Mouse (Mus musculus) layer of hippocampus, adult 8-10 months (tissue): ENCODE data around the gene Klf16. TPM values are rescaled to one million over a fixed set of nuclear protein-coding genes. Genes with fewer than 3 reads are reported as not detected.
"Not testable (repeated sequence)": the region's sequence is repeated elsewhere in the genome, so short reads cannot be mapped to it uniquely, and the experiment has no call there.

Experiments
- DNase-seq, 2 experiments: peaks; one replicate each; pipeline ENCODE4 v3.0.0; 2022; ENCODE audit warnings: low spot score in 2 of 2
- total RNA-seq, 4 experiments: library from RNA; stranded (reverse); gene quantifications; 2 replicates each; pipeline ENCODE4 v1.2.4; 2022

Gene Klf16
- total RNA-seq, 4 experiments from 2014 or later = 47.5 to 51.9 (median 49.3) TPM

DNA sequence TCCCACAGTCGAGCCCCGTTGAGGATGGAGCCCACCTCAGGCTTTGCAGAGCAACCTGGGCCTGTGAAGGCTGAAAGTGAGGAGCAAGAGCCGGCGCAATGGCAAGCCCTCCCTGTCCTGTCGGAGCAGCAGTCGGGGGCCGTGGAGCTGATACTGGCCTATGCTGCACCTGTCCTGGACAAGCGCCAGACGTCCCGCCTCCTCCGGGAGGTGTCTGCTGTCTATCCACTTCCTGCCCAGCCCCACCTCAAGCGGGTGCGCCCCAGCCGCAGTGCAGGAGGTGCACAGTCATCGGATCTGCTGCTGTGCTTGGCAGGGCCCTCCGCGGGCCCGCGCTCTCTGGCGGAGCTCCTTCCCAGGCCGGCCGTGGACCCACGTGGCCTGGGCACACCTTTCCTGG, 29.2 kb upstream of the Klf16 start:
- no peak for DNase-seq

DNA sequence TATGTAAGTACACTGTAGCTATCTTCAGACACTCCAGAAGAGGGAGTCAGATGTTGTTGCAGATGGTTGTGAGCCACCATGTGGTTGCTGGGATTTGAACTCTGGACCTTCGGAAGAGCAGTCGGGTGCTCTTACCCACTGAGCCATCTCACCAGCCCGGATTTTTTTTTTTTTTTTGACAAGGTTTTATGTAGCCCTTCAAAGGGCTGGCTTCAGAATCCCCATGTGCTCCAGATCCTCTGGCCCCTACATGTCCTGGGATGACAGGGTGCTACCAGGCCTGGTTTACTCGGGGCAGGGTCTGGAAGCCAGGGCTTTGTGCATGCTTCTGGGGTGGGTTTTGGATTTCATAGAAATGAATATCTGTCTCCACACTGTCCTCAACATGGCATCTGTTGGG, 28.6 kb upstream of the Klf16 start, which contains the start of gene Gm49322:
Gm49322 (plus strand) TSS at position 301 of the 400 bp plus-strand sequence.
- DNase-seq = not testable (repeated sequence)

DNA sequence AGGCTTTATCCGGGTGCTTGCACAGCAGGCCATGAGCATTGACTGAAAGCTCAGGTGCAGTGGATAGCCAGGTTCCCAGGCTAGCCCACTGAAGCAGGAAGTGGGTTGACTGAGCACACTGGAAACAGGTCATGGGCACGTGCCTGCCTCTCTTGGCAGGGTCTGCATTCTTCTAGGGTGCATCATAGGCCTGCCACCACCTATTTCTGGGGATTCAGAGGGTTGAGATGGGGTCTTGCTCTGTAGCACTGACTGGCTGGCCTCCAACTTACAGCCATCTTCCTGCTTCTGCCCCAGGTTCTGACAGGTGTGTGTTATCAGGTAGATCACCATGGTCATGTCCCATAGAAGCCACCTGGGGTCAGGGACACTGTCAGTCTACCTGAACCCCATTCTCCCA, 27.9 kb upstream of the Klf16 start:
- DNase-seq = no peak

DNA sequence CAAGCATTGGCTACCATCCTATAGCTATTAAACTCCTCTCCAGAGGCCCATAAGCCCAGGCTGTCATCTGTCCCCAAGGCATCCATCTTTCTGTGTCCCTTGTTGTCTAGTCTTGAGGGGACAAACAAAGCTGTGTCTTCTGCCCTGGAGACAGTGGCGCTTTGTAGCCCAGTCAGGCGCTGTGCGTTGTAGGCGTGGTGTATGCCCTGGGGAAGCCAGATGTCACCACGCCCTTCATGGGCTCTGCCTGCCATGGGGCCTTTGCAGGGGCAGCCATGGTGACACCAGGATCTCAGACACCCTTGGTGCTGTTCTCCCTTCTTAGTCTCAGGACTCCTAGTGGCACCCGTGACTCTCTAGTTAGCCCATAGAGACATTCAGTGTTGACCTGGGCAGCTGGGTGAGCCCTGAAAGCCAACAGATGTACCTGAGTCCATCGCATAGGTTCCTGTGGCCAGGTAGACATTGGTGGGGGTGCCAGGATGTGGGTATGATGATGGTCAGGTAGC, 26.9 kb upstream of the Klf16 start:
- DNase-seq = peak in 1 of 2 experiments; percentile 71

DNA sequence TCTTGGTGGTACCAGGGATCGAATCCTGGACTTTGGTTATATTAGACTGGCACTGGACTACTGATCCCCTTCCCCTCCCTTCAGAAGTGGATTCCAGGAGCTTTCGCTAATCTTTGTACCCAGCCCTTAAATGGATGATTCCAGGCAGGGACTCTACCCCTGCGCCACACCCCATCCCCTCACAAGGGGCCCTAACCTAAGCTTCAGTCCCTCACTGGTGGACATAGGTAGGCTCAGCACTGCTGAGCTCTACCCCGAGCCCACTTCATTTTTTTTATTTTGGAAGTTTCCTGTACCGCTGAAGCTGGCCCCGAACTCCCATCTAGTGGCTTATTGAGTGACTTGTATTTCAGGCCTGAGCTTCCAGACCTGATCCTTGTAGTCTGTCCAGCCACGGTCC, 26.2 kb upstream of the Klf16 start:
- no peak for DNase-seq

DNA sequence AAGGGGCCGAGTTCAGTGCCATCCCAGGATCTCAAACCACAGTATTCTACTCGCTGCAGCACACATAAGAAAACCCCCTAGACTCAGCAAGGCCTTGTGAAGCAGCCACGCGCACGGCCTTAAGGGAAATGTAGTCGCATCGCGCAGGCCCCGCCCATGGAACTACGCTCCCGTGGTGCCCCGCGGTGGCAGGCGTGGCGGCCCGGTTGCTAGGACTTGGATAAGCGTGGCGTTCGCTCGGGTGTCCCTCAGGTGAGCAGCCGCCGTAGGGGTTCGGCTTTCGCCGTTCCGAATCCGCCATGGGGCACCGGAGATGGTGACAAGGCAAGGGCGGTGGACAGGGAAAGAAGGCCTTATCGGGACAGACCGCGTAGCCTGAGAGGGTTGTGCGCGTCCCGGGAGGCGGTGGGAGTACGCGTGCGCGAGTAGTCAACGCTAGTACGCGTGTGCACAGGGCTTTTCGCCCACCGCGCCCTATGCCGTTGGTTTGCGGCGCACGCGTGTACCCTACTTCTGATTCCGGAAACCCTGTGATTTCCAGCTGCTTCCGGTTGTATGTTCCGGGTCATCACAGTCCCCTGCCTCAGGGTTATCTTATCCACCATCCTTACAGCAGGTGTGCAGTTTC, 25.7 kb upstream of the Klf16 start, which contains the start of the genes Scamp4 and Adat3:
Scamp4 (plus strand) TSS at position 175 of the 628 bp plus-strand sequence.
Adat3 (plus strand) TSS at position 183 of the 628 bp plus-strand sequence.
- DNase-seq = peak; percentile 93 to 96

DNA sequence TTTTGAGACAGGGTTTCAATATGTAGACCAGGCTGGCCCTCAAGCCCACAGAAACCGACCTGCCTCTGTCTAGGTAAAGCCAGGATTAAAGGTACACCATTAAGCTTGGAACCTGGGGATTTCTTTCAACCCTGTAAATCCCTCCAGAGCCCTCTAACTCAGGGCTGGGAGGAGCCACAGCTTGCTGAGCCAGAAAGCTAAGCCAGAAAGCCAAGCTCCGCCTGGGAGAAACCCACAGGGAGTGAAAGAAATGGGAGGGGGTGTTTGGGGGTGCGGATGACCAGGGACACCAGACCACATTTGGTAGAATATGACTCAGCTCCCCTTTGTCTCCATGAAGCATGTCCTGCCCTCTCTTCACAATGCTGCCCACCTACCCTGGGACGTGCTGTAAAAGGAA, 19.2 kb upstream of the Klf16 start:
- DNase-seq = no peak

DNA sequence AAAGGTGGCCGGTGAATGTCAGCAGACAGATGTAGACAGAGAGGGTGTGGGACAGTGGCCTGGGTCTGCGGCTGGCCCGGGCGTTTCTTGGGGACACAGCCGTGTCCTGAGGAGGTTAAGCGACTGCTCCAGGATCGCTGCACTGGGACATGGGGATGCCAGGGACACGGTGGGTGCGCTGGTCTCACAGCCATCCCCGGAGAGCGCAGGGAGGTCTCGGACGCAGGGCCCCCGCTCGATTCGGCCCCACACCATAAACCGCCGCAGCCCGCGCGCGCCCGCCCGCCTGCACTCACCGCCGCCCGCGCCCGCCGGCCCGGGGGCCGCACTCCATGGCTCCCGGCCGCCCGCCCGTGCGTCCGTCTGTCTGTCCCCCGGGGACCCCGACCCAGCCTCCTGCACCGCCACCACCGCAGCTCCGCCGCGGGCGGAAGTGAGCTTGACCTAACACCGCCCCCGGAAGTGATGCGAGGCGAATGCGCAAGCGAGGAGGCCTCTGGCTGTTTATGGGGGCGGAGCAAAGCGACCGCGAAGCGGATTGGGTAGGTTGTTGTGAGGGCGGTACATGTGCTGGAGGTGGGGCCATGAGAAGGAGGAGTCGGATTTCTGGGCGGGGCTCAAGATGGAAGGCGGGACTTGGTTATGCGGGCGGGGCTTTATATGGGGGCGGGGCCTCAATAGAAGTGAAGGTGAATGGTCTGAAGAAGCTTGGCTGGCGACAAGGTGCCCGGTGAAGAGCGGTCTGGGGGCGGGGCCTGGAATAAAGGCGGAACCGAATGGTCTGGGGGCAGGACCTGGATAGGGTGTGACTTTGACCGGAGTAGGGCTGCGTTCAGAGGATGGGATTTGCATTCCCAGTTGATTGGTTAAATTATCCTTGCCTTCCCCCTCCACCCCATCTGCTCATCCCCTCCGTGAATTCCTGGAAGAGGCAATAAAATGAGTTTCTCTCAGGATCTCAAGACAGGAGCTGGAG, 13.0 kb upstream of the Klf16 start, which contains the start of gene Abhd17a:
Abhd17a (minus strand) TSS at position 463 of the 976 bp plus-strand sequence.
- peak; percentile 90 to 96 for DNase-seq

DNA sequence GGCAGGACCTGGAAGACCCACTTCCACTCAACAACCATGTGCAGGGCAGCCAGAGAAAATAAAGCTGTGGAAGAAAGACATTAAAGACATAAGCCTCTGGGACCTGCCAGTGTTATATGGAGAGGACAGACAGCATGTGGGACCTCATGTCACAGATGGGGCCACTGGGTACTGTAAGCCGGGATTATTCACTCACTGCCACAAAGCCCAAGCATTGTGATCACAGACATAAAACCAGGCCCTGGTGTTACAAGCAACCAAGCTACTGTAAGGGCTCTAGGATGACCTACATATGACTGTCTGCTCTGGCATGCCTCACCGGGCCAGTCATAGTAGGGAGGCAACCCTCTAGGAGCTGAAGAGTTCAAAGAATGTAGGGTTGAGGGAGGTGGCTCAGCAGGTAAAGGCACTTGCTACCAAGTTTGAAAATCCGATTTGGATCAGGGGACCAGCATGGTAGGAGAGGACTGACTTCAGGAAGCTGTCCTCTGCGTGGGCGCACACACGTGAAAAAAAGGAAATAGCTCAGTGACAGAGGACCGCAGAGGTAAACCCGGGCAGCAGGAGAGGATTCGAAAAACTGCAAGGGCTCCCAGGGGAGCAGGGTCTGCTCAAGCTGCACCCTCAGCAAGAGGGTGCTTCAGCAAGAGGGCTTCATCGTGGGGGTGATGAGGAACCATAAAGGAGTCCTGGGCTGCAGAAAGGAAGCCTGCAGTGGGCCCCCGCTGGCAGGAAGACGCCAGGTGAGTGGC, 12.2 kb upstream of the Klf16 start:
- no peak for DNase-seq

DNA sequence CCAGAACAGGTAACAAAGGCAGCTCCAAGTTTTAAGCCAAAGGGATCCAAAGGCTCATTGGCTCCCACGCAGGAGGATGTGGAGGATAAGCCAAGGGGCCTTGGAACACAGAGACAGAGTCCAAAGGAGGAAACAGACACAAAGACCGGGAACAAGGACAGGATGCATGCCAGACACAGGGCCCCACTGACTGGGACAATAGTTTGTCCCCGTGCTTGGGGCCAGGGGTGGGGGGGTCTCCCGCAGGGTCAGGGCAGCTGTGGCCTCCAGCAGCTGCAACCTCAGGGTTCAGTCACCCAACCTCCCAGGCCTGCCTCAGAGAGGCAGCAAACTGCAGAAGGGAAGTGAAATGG, 10.2 kb upstream of the Klf16 start:
- no peak for DNase-seq

DNA sequence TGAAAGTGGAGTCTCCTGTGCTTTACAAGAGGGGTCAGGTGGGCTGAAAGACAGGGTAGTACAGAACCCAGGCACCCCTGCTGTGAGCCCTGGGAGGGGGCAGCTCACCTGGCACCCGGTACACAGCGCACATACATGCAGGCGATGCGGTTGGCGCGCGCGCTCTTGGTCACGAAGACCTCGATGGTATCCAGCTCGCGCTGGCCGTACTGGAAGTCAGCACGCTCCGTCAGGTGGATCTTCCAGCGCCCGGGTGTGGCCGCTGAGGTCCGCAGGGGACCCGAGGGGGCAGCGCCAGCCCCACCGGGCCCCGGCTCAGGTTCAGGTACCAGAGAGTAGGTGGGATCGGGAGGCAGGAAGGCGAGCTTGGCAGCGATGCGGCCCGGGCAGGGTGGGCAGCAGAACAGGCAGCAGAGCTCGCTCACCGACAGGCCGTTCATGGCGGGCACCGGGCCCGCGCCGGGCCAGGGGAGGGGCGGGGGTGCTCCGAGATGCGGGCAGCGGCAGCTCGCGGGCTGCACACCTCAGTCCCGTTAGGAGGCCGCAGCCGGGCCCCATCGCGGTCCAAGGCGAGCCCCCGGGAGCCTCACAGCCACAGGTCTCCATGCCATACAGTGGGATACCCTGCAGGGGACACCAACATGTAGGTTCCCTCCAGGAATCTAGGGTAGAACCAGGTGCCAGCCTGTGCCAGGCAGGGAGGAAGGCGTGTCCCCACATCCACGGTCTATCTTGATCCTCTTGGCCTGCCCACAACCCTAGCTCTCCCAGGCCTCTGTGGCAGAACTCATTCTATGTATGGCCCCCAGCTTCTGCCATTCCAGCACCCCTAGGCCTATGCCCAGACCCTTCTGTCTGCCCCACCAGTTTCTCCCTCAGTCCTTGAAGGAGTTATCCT, 9.5 kb upstream of the Klf16 start:
- no peak for DNase-seq

DNA sequence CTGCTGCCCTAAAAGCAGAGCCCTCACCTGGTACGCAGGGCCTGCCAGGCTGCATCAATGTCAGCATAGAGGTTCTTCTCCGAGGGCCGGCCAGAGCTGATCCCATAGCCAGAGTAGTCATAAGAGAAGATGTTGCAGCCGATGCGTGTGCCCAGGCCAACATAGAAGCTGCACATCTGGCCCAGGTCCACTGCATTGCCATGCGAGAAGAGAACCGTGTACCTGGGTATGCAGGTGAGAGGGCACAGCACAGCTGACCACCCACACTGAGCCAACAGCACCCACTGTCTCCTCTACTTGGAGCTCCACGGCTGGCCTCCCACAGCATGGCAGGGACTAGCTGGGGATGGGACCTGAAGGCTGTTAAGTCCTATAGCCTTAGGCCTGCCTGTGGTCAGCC, 8.5 kb upstream of the Klf16 start:
- DNase-seq = no peak

DNA sequence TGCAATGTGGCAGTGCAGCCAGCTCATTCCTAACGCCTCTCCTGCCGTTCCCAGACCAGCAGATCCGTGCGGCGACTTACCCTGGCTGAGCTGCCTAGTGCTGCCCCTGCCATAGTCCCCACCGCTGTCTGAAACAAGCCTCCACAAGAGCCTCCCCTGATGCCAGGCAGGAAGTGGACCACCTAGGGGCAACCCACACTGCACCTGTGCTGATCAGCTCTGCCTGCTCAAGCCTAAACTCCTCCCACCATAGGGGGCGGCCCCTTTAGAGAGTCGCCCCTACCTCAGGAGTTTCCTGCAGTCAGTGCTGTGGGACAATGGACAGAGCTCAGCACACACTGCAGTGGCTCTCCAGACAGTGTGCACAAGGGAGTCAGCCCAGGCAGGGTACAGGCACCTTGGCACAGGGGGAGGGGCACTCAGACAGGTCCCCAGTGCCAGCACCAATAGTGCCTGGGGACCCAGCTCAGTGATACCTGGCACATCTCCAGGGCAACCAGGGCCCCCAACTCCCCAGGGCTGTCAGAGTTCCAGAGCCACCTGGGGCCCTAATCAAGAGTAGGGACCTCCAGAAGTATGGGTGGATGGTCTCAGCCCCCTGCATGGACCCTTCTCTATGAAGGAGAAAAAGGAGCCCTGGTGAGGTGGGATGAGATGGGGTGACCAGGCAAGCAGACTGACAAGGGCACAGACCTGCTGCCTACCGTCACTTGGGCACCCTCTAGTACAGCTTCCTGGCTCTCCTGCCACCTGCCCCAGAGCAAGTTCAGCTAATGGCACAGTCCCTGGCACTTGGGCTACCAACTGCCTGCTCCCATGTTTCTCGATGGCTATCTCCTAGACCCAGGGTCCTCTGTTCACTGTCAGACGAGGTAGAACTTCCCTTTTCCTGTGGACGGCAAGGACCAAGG, 7.8 kb upstream of the Klf16 start:
- DNase-seq = no peak

DNA sequence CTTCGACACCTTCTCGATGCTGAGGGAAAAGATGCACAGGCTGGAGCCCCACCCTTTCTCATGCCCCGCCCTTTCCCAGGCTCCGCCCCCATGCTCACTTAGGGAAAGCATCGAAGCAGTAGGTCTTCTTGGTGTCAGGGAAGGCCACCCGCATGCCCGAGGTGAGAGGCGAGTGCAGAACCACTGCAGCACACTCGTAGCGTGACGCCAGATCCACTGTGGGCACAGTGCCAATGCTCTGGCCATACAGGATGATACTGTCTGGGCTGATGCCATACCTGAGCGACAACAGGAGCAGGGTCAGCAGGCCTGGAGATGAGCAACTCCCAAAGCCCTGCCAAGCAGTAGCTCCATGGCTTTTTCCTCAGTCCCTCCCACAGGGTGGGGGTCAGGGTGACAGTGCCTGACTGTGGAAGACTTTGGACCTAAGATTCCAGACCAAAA, 6.9 kb upstream of the Klf16 start:
- no peak for DNase-seq

DNA sequence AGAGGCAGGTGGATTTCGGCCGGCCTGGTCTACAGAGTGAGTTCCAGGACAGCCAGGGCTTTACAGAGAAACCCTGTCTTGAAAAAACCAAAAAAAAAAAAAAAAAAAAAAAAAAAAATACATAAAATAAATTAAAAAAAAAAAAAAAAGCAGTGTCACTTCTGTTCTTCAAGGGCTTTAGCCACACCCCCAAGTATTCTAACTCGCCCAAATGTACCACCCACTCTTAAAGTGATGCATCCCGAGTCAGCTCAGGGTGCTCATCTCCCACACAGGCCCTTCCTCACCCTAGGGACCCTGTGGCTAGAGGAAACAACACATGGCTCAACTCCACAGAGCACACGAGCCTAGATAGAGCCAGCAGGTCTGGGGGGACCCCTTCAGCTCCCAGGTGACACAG, 5.9 kb upstream of the Klf16 start:
- DNase-seq = no peak

DNA sequence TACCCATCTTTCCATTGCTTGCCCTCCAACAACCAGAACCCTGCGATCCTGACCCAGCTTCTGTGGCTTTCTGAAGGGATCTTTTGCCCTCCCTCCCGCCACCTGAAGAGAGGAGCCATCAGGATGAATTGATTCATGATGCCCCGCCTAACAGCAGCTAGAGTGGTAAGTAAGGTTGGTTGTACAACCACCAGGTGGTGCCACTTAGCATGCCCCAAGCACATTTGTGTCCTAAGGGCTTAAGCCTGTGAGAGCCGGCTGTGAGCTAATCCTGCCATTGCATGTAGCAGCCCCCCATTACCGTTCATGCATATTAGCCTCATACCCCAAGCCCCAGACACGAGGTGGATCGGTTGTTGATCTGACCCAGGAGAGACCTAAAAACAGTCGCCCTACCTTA, 1.8 kb upstream of the Klf16 start:
- no peak for DNase-seq

DNA sequence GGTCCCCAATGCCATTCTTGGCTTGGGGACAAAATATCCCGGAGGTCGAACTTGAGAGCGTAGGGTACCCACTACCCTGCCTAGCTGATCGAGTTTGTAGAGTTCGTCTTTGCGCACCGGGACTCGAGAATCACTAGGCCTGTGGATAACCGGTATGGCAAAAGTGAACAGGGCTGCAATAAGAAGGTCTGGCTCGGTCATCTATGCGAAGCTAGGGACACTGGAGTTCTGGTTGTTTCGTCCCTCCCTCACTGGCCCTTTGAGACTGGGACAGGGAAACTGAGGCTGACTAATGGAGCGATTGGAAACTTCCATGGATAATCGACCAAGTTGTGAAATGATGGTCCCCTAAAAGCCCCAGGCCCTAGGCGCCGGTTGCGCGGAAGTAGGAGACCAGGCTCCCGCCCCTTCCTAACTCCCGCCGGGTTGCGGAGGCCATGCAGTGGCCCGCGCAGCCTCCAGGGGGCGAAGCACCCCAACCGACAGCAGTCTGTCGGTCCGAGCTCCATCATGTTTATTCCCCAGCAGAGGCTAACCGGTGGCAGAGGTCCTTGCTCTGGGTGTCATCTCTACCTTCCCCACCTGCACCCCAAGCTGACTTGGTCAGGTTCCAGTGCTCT, 1.1 kb upstream of the Klf16 start:
- peak in 1 of 2 experiments; percentile 63 for DNase-seq

DNA sequence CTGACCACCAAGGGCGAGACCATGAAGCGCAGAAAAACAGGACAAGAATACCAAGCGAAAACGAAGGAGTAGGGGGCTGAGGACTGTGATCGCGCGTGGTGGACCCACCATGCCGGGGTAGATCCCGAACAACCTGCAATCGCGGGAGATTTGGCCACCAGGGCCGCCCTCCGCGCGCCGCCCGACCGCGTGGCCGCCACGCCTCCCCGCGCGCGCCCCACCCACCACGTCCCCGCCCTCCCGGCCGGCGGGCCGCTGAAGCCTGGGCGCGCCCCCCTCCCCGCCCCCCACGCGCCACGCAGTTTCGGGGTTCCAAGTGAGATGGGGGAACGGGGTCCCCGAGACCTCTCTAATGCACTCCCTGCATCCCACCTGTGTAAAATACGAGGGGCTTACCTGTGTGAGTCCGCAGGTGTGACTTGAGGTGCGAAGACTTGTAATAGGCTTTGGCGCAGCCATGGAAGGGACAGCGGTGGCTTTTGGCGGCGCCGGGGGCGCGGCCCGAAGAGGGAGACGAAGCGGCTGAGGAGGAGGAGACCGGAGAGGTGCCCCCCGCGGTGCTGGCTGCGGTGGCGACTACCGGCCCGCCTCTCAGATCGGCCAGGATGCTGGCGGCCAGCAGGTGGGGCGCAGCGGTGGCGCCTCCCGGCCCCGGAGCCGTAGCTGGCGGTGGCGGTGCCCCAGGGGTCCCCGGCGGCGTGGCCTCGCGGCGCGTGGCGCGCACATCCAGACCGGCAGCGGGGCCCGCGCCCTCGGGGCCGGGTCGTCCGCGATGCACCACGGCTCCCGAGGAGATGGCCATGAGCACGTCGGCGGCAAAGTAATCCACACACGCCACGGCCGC, 548 bp downstream of the Klf16 start:
- DNase-seq = no peak
